Mouse (Mus musculus) spleen, postnatal 14 days (tissue): ENCODE results near the gene Necap1.

ENCODE experiments used
- DNase-seq, 2 experiments: peaks; one replicate each; pipeline ENCODE4 v3.0.0; 2021 to 2022; ENCODE audit warnings: low spot score in 2 of 2

Necap1 gene

GRCm38 (mm10) chr6:122873871-122874719 lies at the start of gene Necap1:
Gene Necap1, plus strand, starts transcription at chr6:122874474.
- peak; percentile 92 to 97 for DNase-seq

GRCm38 (mm10) chr6:122825166-122825565 lies 49.1 kb upstream of the Necap1 start:
- no peak for DNase-seq

- DNase-seq = peak; percentile 22 to 25
These were observed 48.1 kb upstream of the Necap1 start for GRCm38 (mm10) chr6:122825923-122826742.

GRCm38 (mm10) chr6:122828086-122828485 lies 46.2 kb upstream of the Necap1 start:
- peak in 1 of 2 experiments; percentile 42 for DNase-seq

GRCm38 (mm10) chr6:122832880-122833279 lies 41.4 kb upstream of the Necap1 start:
- DNase-seq = no peak

GRCm38 (mm10) chr6:122834365-122834764 lies 39.9 kb upstream of the Necap1 start:
- peak in 1 of 2 experiments; percentile 54 for DNase-seq

GRCm38 (mm10) chr6:122836974-122837373 lies 37.3 kb upstream of the Necap1 start:
- DNase-seq = no peak

GRCm38 (mm10) chr6:122837539-122837938 lies 36.7 kb upstream of the Necap1 start:
- no peak for DNase-seq

- no peak for DNase-seq
These were observed 30.5 kb upstream of the Necap1 start for GRCm38 (mm10) chr6:122843759-122844158.

- DNase-seq = no peak
These were observed 21.6 kb upstream of the Necap1 start for GRCm38 (mm10) chr6:122852696-122853095.

- DNase-seq = no peak
These were observed 19.7 kb upstream of the Necap1 start for GRCm38 (mm10) chr6:122854552-122854951.

GRCm38 (mm10) chr6:122855955-122856354 lies 18.3 kb upstream of the Necap1 start, which contains the start of gene C3ar1:
Gene C3ar1, minus strand, starts transcription at chr6:122856161.
- DNase-seq = no peak

GRCm38 (mm10) chr6:122862434-122862833 lies 11.8 kb upstream of the Necap1 start:
- DNase-seq = no peak

- DNase-seq = no peak
These were observed 11.4 kb upstream of the Necap1 start for GRCm38 (mm10) chr6:122862871-122863270.

GRCm38 (mm10) chr6:122867914-122868313 lies 6.4 kb upstream of the Necap1 start:
- no peak for DNase-seq

- no peak for DNase-seq
These were observed 4.4 kb upstream of the Necap1 start for GRCm38 (mm10) chr6:122869846-122870245.

GRCm38 (mm10) chr6:122872800-122873199 lies 1.5 kb upstream of the Necap1 start:
- DNase-seq = peak in 1 of 2 experiments; percentile 23

GRCm38 (mm10) chr6:122874720-122875389 lies 581 bp downstream of the Necap1 start:
- DNase-seq = no peak

GRCm38 (mm10) chr6:122879141-122879735 lies 5.0 kb downstream of the Necap1 start:
- DNase-seq = no peak

GRCm38 (mm10) chr6:122879781-122880505 lies 5.7 kb downstream of the Necap1 start:
- no peak for DNase-seq

GRCm38 (mm10) chr6:122881287-122881686 lies 7.0 kb downstream of the Necap1 start:
- DNase-seq = no peak
